Mouse (Mus musculus) heart, adult 11 months (tissue): ENCODE measurements at regions not wholly inside any gene's neighbourhood (a gene's known extent, or its start where the extent isn't known, plus 50 kb on each side); places are given as distances from the start of the nearest gene placed in this dataset.

Source experiments
- DNase-seq: peaks from one replicate; pipeline ENCODE4 v3.0.0; 2022

GRCm38 (mm10) chr10:120666202-120666860 lies 190.1 kb upstream of the Hmga2 start:
- DNase-seq = peak; percentile 66

DNA sequence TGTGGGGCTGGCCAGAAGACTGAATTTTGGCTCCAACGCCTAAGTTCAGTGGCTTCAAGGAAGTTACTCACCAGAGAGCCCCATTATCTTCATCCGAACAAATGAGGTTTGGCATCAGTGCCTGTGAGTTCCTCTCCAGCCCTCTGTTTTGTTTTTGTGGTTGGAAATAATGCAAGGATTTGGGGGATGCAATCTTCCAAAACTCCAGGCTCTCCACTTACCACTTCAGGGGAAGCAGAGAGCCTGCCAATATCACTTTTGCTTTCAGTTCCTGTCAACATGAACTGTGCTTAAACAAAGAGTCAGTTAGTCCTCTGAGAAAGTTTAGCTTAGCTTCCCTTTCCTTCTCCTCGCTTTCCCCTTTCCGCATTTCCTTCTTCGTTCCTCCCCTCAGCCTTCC lies 189.4 kb upstream of the Hmga2 start:
- peak; percentile 90 for DNase-seq

DNA sequence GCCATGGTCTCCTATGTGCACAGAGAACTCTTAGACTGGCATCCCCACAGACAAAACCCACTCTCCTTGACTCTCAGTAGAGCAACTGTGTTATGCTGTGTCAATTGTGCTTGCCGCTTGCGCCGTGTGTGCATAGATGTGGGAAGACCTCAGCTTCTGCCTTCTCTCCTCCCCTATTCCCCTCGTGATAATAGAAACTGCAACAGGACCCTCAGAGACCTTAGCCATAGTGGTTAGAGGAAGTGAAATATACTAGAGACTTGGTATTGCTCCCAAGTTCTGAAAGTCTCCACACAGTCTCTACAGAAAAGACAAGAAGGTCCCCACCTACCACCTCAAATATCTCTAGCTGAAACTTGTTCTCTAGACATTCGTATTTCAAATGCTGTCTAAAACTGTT lies 188.2 kb upstream of the Hmga2 start:
- DNase-seq = peak; percentile 62

DNA sequence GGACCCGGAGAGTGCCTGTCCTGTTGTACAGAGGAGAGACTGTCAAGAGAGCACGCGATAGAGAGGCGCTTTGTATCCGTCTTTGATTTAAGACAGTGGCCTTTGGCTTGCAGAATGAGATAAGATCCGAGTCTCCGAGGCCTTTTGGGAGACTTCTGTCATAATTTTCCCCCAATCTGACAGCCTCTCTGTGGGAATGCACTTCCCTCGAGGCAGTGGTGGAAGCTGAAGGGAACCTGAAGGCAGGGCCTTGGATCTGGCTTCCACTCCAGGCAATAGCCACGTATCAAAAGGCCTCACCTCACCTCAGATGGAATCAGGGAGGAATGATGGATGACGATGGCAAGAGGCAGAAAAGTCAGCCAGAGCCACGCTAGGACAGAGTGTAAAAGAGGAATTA lies 187.1 kb upstream of the Hmga2 start:
- peak; percentile 66 for DNase-seq

DNA sequence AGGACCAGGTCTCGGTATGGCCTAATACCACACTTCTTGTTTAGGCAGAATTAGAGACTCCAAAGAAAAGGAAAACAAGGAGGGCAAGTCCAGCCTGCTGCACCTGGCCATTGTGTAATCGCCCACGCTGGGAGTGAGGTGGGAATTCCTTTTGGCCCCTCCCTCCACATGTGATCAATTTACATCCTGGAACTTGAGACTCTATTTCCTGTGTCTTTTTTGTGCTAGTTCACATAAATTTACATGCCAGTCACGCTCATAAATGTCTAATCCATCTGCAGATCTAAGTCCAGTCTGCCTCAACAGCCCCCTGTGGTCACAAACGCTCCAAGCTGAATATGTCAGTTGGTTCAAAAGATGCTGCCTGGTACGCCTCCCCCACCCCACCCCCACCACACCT lies 184.2 kb upstream of the Hmga2 start:
- peak; percentile 76 for DNase-seq

DNA sequence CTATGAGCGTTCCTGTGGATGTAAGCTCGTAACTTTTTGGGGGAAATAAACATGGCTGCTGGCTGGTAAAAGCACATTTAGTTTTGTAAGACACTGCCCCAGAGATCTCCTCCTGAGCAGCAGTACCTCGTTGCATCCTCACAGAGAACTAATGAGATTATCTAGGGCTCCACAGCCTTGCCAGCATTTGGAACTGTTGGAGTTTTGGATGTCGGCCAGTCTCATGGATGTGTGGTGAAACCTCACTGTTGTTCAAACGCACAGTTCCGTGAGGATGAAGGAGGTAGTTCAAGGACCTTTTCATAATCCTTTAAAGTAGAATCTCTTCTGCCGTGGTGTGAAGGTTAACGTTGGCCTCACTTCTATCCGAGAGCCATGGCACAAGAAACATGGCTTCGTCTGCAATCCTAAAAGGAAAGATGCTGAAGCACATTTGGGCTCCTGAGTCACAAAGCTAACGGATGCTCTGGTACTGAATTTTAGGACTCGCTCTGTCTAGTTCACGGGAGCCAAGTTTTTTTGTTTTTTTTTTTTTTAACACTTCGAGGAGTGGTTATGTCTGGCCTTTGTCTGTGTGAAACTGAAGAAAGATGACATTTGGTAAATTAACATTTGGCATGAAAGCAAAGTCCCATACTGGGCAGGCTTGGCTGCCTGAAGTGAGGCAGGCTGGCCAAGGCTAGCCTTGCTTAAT lies 179.1 kb upstream of the Hmga2 start:
- DNase-seq = peak; percentile 41

DNA sequence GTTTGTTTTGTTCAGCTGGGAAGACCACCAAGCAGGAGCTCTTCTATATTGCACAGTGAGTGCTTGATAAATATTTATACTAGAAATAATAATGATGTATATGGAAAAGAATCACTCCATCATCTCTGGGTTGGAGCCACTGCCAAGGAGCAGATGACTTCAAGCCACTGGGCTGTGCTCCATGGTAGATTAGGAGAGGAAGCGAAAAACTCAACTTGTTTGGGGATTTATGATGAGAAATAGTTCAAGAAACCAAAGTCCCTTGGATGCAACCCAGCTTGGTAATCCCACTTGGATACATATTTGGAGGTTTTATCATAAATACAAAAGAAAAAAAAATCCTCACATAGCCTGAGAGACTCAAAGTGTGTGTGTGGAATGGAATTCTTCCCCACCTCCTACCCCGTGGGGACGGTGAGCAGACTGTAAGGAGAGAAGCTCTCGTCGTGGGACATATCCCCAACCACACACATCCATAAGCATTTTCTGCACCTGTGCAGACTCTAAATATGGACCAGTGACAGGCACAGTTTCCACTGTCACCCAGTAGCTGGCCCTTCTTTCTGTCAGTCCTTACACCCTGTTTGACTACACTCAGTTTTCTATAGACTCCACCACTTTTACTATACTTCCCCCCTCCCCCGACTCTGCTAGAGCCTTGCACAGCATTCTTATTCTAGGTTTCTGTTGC lies 176.4 kb upstream of the Hmga2 start:
- peak; percentile 34 for DNase-seq

DNA sequence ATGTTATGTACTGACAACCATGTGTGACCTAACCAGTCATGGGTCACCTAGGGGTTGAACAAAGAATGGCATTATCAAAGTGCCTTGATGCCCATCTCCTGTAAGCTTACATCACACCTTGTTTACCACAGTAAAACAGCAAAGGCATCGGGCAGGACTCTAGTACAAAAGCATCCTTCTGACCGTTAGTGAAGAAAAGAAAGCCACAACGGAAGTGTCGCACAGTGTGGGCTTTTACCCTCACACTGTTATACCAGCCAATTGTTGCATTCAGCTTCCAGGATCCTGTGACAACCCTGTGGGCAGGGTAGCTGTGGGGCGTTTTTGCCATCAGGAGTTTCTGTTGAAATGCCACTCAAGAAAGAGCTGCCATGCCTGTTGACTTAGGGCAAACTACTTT lies 175.6 kb upstream of the Hmga2 start:
- DNase-seq = peak; percentile 19

DNA sequence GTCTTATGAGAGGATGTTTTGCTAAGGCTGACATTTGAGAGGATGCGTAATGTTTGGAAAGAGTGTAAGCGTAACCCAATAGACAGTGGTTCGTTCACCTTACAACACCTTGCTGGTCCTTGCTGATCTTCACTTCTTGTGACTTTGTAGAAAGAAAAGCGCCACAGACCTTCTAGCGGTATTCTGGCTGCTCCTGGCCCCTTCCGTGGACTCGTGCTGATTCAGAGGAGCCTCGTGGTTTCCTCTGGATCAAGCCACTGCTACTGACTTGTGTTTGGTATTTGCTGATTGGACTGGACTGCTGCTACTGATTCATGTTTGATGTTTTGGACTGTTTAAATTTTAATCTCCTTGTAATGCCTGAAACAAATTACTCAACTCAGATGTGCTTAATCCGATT lies 174.1 kb upstream of the Hmga2 start:
- peak; percentile 81 for DNase-seq

DNA sequence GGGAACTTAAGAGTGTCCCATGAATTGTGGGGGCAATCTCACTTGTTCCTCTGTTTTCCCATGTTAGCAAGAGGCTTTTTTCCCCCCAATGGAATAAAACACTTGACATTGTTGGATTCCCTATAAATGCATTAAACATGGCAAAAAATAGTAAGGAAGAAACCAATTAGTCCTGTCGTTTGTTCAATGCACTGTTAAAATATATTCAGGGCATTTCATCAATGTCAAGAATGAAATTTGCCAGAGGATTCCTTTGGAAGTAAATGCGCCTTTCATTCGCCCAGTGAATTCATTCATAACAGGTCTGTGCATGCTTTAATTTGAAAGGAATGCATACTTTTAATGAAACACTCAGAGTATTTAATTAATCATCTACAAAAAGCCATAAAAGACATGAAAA lies 172.5 kb upstream of the Hmga2 start:
- no peak for DNase-seq

DNA sequence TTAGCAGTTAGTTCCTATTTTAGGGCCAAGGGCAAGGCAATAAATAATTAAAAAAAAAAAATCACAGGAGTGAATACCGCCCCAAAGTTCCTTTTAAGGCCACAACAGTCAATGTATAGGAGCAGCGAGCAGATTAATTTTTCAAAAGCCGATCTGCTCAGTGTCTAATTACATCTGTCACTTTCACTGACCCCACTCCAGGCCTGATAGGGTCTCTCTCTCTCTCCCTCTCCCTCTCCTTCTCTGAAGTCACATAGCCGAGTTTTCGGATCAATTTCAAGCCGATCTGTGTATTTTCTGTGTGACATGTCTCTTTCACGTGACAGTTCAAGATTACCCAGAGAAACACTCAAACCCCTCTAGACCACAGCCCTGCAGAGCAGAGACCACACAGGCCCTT lies 171.8 kb upstream of the Hmga2 start:
- DNase-seq = no peak

DNA sequence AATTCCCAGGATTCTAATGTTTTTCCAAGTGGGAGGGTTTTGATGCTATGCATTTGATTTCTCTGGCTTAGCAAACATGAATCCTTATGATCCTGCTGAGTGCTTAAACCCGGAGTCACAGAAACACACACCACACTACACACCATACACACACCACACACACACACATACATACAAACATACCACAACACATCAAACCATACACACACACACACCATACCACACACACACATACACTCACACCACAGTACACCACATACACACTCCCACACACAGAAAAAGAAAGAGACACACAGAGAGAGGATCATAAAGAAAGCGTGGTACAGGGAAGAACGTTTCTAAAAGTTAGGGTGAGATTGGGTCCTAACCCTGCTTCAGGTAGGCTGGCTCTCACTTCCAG lies 171.1 kb upstream of the Hmga2 start:
- no peak for DNase-seq

- DNase-seq = peak; percentile 80
These were observed 170.6 kb upstream of the Hmga2 start for GRCm38 (mm10) chr10:120646862-120647311.

- peak; percentile 34 for DNase-seq
These were observed 164.6 kb upstream of the Hmga2 start for GRCm38 (mm10) chr10:120640847-120641246.

DNA sequence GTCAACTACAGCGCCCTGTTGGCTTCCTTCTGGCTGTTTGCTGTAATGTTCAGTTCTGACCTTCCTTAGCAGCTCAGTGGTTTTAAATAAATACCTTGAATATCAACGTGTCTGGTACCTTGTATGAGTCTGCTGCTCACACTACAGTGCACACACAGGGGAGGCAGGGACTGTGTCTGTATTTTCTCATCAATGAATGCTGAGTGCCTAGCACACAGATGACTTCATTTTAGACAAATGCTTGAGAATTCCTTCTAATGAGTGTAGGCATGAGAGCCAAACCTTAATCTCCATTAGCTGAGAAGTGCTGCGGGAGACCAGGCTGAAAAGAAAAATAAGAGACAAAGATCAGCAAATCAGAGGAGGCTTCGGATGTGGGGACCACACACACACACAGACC lies 162.0 kb upstream of the Hmga2 start:
- DNase-seq = peak; percentile 41

DNA sequence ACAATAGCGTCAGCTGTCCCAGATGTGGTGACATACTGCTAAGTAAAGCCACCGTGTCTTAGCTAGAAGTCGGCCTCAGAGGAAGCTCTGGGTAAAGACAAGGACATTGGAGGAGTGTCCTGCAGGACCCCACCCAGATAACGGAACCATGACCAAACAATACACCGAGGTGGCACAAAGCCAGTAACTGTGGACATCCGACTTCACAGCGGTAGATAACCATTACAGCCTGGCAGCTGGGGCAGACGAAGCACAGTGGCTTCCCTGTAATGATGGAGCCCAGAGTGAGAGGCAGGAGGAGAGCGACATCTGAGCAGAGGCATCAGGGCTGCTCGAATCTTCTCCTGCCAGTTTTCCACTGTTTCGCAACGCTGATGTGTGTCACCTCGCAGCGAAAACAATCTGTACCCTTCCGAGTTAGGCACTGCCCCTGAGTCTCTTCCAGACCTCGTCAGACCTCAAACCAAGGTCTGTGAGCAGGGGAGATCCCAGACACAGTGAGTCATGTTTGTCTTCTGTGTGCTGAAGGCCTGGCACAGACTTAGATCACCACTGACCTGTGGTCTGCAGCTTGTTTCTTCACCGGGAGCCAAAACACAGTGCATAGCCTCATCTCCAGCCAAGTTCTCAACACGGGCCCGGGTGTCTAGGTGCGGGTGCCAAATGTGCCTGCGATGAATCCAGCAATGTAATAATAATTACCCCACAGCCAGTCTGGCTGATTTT lies 159.7 kb upstream of the Hmga2 start:
- DNase-seq = peak; percentile 94

DNA sequence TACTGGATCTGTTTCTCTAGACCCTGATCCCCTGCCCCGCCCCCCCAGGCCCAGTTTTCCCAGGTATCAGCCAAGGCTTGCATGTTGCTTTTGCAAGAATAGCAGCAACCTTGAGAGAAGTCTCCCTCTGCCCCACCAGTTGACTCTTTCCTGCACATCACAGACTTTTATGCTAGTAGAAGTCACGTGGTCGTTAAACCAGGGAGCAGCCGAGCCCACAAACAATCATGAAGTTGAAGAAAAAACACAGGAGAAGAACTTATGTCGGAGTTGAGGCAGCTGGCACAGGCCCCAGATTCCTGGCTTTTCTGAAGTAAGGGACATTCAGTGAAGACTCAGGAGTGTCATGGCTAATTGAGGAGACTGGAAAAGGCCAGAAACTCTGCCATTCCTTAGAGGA lies 158.9 kb upstream of the Hmga2 start:
- DNase-seq = peak; percentile 57

GRCm38 (mm10) chr10:120632071-120632470 lies 155.8 kb upstream of the Hmga2 start:
- DNase-seq = peak; percentile 21

DNA sequence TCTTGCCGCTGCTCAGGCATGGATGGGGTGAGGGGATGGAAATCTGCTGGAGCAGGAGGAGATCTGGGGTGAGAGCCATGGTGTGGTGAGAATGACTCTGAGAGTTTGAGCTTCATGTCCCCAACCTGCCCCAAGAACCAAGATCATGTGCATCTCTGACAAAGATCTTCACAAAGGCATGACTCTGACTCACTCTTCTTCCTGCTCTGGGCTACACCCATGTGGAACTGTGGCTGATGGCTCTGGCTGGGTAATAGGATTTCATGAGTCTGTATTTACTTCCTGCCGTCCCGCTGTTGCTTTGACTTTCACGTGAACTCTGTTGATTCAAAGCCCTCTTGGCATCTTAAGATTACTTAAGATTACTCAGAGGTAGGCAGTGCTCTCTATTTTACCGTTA lies 151.8 kb upstream of the Hmga2 start:
- DNase-seq = peak; percentile 78

- DNase-seq = no peak
These were observed 149.2 kb upstream of the Hmga2 start for GRCm38 (mm10) chr10:120625474-120625873.

DNA sequence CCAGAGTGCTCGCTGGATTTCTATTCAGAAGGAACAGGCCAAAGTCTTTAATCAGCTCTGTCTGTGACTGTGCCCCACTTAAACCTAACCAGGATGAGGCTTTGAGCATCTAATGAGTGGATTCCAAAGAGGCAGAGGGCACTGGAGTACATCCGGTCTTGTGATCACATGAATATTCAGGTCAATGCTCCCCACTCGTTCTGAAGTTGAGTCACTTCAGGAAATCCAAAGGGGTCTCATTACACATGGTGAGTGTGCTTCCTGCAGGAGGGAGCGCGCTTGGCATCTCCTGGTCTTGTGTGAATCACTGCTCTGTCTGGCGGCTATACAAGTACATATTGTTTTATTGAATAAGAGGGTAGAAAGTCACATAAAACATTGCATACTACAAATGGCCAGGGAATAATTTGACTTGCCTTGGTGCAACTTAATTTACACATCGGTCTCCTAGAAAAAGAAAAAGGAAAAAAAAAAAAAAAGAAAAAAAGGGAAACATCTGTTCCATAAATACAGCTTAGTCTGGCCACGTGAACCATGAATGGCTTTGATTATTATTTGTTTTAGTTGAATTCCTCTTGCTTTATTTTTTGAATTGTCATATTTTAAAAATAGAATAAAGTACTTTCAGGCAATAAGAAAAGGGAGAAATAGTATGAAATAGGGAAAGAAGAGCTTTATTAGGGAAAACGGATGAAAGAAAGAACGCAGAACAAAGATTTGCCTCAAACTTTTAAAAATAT lies 148.1 kb upstream of the Hmga2 start:
- DNase-seq = no peak

DNA sequence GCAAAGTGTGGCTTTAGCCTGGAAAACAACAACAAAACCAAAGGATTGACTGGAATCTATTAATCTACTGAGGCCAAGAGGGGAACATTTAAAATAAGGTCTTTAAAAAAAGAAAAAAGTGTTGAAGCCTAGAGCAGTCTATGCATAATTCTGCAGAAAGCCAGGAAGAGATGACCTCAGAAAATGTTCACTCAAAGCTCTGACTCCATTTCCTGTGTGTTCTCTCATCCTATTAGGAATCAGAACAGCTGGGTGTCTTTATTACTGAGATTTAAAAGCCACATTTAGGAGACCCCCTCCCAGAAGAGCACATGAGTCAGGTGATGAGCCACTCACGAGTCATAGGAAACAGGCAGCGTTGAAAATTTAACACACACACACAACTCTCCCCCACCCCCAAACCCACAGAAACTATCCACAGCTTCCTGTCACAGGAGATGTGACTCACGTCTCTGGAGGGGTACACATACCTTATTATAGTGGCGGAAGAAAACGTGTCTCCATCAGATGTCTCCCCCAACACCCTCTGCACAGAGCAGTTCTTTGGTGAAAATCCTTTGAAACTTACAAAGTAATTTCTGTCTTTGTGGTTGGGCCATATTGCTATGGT lies 140.2 kb upstream of the Hmga2 start:
- DNase-seq = no peak
